Mouse (Mus musculus): Measurements from ENCODE around the gene Ubqln5. TPM values are rescaled to one million over a fixed set of nuclear protein-coding genes. Genes with fewer than 3 reads are reported as not detected.

Gene Ubqln5
- not detected in 2 replicates for polyA plus RNA-seq (2015; fragmentation: Nextera tagmentation; extraction: Ambion mirVana)

GRCm38 (mm10) chr7:104129726-104130125, at the start of gene Ubqln5:
Gene Ubqln5 (minus strand): TSS chr7:104129826.
- ATAC-seq = no peak
- Histone ChIP-seq H3K36me3 (ENCODE audit: control insufficient read depth, insufficient read depth, low read length) (no peaks in the 10 kb centered on the region), H3K9me3 (ENCODE audit: control insufficient read depth, low read length) (no peaks in the 10 kb centered on the region), H3K27me3 (replicated peaks; ENCODE audit: control insufficient read depth, insufficient read depth, low read length) (no peaks in the 10 kb centered on the region), H3K4me3 (ENCODE audit: low read length) (no peak within 1 kb of the TSS), H3K27ac (ENCODE audit: low read length) (no peak within 1 kb of the TSS), H3K9ac (ENCODE audit: low read depth, low read length) (no peak within 1 kb of the TSS), H3K4me2 (ENCODE audit: low read depth, low read length) (no peak within 1 kb of the TSS), H3K4me1 (ENCODE audit: control insufficient read depth, insufficient read depth, low read length) (no peaks in the 10 kb centered on the region)
- WGBS = 93% methylated on average over 5 of the region's 5 CpGs

- Histone ChIP-seq H3K27ac (ENCODE audit: low read length) (no peak overlapping the region), H3K36me3 (ENCODE audit: control insufficient read depth, insufficient read depth, low read length) (no peaks in the 10 kb centered on the region), H3K9ac (ENCODE audit: low read depth, low read length) (no peak overlapping the region), H3K9me3 (ENCODE audit: control insufficient read depth, low read length) (no peaks in the 10 kb centered on the region), H3K4me1 (ENCODE audit: control insufficient read depth, insufficient read depth, low read length) (no peaks in the 10 kb centered on the region), H3K4me3 (ENCODE audit: low read length) (no peak overlapping the region), H3K4me2 (ENCODE audit: low read depth, low read length) (no peak overlapping the region), H3K27me3 (replicated peaks; ENCODE audit: control insufficient read depth, insufficient read depth, low read length) (no peaks in the 10 kb centered on the region)
- 86% methylated on average over 1 of the region's 1 CpGs for WGBS
- no peak for ATAC-seq
Measured at GRCm38 (mm10) chr7:104179074-104179473, 49.4 kb upstream of the Ubqln5 start.

- H3K27me3 ChIP-seq (replicated peaks; ENCODE audit: control insufficient read depth, insufficient read depth, low read length) = no peaks in the 10 kb centered on the region
- no peaks in the 10 kb centered on the region for H3K4me1 ChIP-seq (ENCODE audit: control insufficient read depth, insufficient read depth, low read length)
- H3K4me3 ChIP-seq (ENCODE audit: low read length) = no peak overlapping the region
- H3K4me2 ChIP-seq (ENCODE audit: low read depth, low read length) = no peak overlapping the region
- WGBS = 64% methylated on average over 5 of the region's 5 CpGs
- H3K9me3 ChIP-seq (ENCODE audit: control insufficient read depth, low read length) = no peaks in the 10 kb centered on the region
- H3K36me3 ChIP-seq (ENCODE audit: control insufficient read depth, insufficient read depth, low read length) = no peaks in the 10 kb centered on the region
- ATAC-seq = no peak
- H3K27ac ChIP-seq (ENCODE audit: low read length) = no peak overlapping the region
- no peak overlapping the region for H3K9ac ChIP-seq (ENCODE audit: low read depth, low read length)
Measured at GRCm38 (mm10) chr7:104178422-104179054, 48.9 kb upstream of the Ubqln5 start.

- ATAC-seq = no peak
- no peaks in the 10 kb centered on the region for H3K4me1 ChIP-seq (ENCODE audit: control insufficient read depth, insufficient read depth, low read length)
- WGBS = 67% methylated on average over 1 of the region's 1 CpGs
- H3K4me3 ChIP-seq (ENCODE audit: low read length) = no peak overlapping the region
- H3K4me2 ChIP-seq (ENCODE audit: low read depth, low read length) = no peak overlapping the region
- H3K27ac ChIP-seq (ENCODE audit: low read length) = no peak overlapping the region
- no peaks in the 10 kb centered on the region for H3K27me3 ChIP-seq (replicated peaks; ENCODE audit: control insufficient read depth, insufficient read depth, low read length)
- no peaks in the 10 kb centered on the region for H3K9me3 ChIP-seq (ENCODE audit: control insufficient read depth, low read length)
- no peak overlapping the region for H3K9ac ChIP-seq (ENCODE audit: low read depth, low read length)
- H3K36me3 ChIP-seq (ENCODE audit: control insufficient read depth, insufficient read depth, low read length) = no peaks in the 10 kb centered on the region
Measured at GRCm38 (mm10) chr7:104175085-104175484, 45.5 kb upstream of the Ubqln5 start.

- Histone ChIP-seq H3K4me3 (ENCODE audit: low read length) (no peak overlapping the region), H3K4me2 (ENCODE audit: low read depth, low read length) (no peak overlapping the region), H3K27me3 (replicated peaks; ENCODE audit: control insufficient read depth, insufficient read depth, low read length) (no peaks in the 10 kb centered on the region), H3K9me3 (ENCODE audit: control insufficient read depth, low read length) (no peaks in the 10 kb centered on the region), H3K27ac (ENCODE audit: low read length) (no peak overlapping the region), H3K4me1 (ENCODE audit: control insufficient read depth, insufficient read depth, low read length) (no peaks in the 10 kb centered on the region), H3K9ac (ENCODE audit: low read depth, low read length) (no peak overlapping the region), H3K36me3 (ENCODE audit: control insufficient read depth, insufficient read depth, low read length) (no peaks in the 10 kb centered on the region)
- 74% methylated on average over 6 of the region's 6 CpGs for WGBS
- ATAC-seq = no peak
Measured at GRCm38 (mm10) chr7:104169634-104170204, 40.1 kb upstream of the Ubqln5 start.

- Histone ChIP-seq H3K4me1 (ENCODE audit: control insufficient read depth, insufficient read depth, low read length) (no peaks in the 10 kb centered on the region), H3K4me3 (ENCODE audit: low read length) (no peak overlapping the region), H3K36me3 (ENCODE audit: control insufficient read depth, insufficient read depth, low read length) (no peaks in the 10 kb centered on the region), H3K9me3 (ENCODE audit: control insufficient read depth, low read length) (no peaks in the 10 kb centered on the region), H3K27me3 (replicated peaks; ENCODE audit: control insufficient read depth, insufficient read depth, low read length) (no peaks in the 10 kb centered on the region), H3K9ac (ENCODE audit: low read depth, low read length) (no peak overlapping the region), H3K4me2 (ENCODE audit: low read depth, low read length) (no peak overlapping the region), H3K27ac (ENCODE audit: low read length) (no peak overlapping the region)
- ATAC-seq = no peak
- 83% methylated on average over 6 of the region's 6 CpGs for WGBS
Measured at GRCm38 (mm10) chr7:104167105-104167504, 37.5 kb upstream of the Ubqln5 start.

GRCm38 (mm10) chr7:104150456-104150855, 20.8 kb upstream of the Ubqln5 start, which contains the start of gene Ubqlnl:
Gene Ubqlnl (minus strand): TSS chr7:104150556.
- Histone ChIP-seq H3K4me1 (ENCODE audit: control insufficient read depth, insufficient read depth, low read length) (no peaks in the 10 kb centered on the region), H3K36me3 (ENCODE audit: control insufficient read depth, insufficient read depth, low read length) (no peaks in the 10 kb centered on the region), H3K9ac (ENCODE audit: low read depth, low read length) (no peak within 1 kb of the TSS), H3K9me3 (ENCODE audit: control insufficient read depth, low read length) (no peaks in the 10 kb centered on the region), H3K4me3 (ENCODE audit: low read length) (no peak within 1 kb of the TSS), H3K4me2 (ENCODE audit: low read depth, low read length) (no peak within 1 kb of the TSS), H3K27me3 (replicated peaks; ENCODE audit: control insufficient read depth, insufficient read depth, low read length) (no peaks in the 10 kb centered on the region), H3K27ac (ENCODE audit: low read length) (no peak within 1 kb of the TSS)
- 84% methylated on average over 2 of the region's 2 CpGs for WGBS
- ATAC-seq = no peak

- Histone ChIP-seq H3K27me3 (replicated peaks; ENCODE audit: control insufficient read depth, insufficient read depth, low read length) (no peaks in the 10 kb centered on the region), H3K9me3 (ENCODE audit: control insufficient read depth, low read length) (no peaks in the 10 kb centered on the region), H3K4me1 (ENCODE audit: control insufficient read depth, insufficient read depth, low read length) (no peaks in the 10 kb centered on the region), H3K36me3 (ENCODE audit: control insufficient read depth, insufficient read depth, low read length) (no peaks in the 10 kb centered on the region), H3K4me3 (ENCODE audit: low read length) (no peak within 1 kb of the TSS), H3K9ac (ENCODE audit: low read depth, low read length) (no peak within 1 kb of the TSS), H3K4me2 (ENCODE audit: low read depth, low read length) (no peak within 1 kb of the TSS), H3K27ac (ENCODE audit: low read length) (no peak within 1 kb of the TSS)
- 67% methylated on average over 3 of the region's 3 CpGs for WGBS
- ATAC-seq = no peak
Measured at GRCm38 (mm10) chr7:104143179-104143578, 13.6 kb upstream of the Ubqln5 start, which contains the start of gene Ubqln3. Gene Ubqln3 (minus strand): TSS chr7:104143279.

GRCm38 (mm10) chr7:104137305-104137704, 7.7 kb upstream of the Ubqln5 start, which contains the start of gene Olfr643:
Gene Olfr643 (minus strand): TSS chr7:104137405.
- 77% methylated on average over 5 of the region's 5 CpGs for WGBS
- Histone ChIP-seq H3K4me2 (ENCODE audit: low read depth, low read length) (no peak within 1 kb of the TSS), H3K4me3 (ENCODE audit: low read length) (no peak within 1 kb of the TSS), H3K9me3 (ENCODE audit: control insufficient read depth, low read length) (no peaks in the 10 kb centered on the region), H3K36me3 (ENCODE audit: control insufficient read depth, insufficient read depth, low read length) (no peaks in the 10 kb centered on the region), H3K9ac (ENCODE audit: low read depth, low read length) (no peak within 1 kb of the TSS), H3K4me1 (ENCODE audit: control insufficient read depth, insufficient read depth, low read length) (no peaks in the 10 kb centered on the region), H3K27ac (ENCODE audit: low read length) (no peak within 1 kb of the TSS), H3K27me3 (replicated peaks; ENCODE audit: control insufficient read depth, insufficient read depth, low read length) (no peaks in the 10 kb centered on the region)
- ATAC-seq = no peak

- H3K9ac ChIP-seq (ENCODE audit: low read depth, low read length) = no peak within 1 kb of the TSS
- H3K4me3 ChIP-seq (ENCODE audit: low read length) = no peak within 1 kb of the TSS
- no peak within 1 kb of the TSS for H3K4me2 ChIP-seq (ENCODE audit: low read depth, low read length)
- no peaks in the 10 kb centered on the region for H3K4me1 ChIP-seq (ENCODE audit: control insufficient read depth, insufficient read depth, low read length)
- H3K27ac ChIP-seq (ENCODE audit: low read length) = no peak within 1 kb of the TSS
- ATAC-seq = no peak
- H3K9me3 ChIP-seq (ENCODE audit: control insufficient read depth, low read length) = no peaks in the 10 kb centered on the region
- H3K27me3 ChIP-seq (replicated peaks; ENCODE audit: control insufficient read depth, insufficient read depth, low read length) = no peaks in the 10 kb centered on the region
- no peaks in the 10 kb centered on the region for H3K36me3 ChIP-seq (ENCODE audit: control insufficient read depth, insufficient read depth, low read length)
Measured at GRCm38 (mm10) chr7:104104757-104104972, 25.0 kb downstream of the Ubqln5 start, which contains the start of gene Olfr646. Gene Olfr646 (plus strand): TSS chr7:104104873.

All from intestine, embryonic 16.5 days (tissue).